Mouse (Mus musculus) stomach, adult 2 months (tissue): ENCODE results near the gene Armc6. TPM values are rescaled to one million over a fixed set of nuclear protein-coding genes. Genes with fewer than 3 reads are reported as not detected.

ENCODE experiments used
- polyA plus RNA-seq: library from polyadenylated mRNA; depleted of rRNA; stranded (reverse); fragments of >200 nt; gene quantifications from 2 replicates; pipeline ENCODE4 v1.2.3, GENCODE M21; 2012; rRNA removed

The Armc6 gene
- 11.8 and 15.5 TPM in 2 replicates for polyA plus RNA-seq

DNA sequence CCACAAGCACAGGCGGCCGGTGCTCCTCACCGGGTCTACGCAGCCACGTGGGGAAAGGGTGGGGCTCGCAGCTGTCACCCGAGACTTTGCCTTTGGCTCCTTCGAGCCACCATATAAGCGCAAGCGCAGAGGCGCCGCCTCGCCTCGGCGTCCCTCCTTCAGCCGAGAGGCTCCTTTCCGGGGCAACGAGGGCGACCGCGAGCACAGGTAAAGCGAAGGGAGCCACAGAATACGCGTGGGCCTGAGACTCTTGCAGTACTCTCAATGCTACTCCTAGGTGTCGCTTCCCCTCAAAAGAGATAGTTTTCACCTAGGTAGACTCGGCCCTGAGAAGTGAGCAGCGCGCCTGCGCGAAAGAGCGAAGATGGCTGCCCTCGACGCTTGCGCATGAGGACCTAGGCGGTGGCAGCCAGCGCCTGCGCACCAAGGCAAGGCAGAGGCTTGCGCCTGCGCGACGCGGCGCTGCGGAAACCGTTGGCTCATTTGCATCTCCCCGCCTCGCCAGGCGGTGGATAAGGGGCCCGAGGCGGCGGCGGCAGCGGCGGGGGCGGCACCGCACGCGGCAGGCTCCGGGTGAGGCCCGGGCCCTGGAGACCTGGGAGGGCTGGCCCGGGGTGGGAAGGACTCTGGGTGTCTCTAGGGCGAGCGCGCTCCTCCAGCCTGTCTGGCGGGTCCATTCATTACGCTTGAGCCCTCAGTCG, at the start of gene Armc6, which contains the start of gene Sugp2:
Gene Armc6, minus strand, starts transcription at position 387 of the 701 bp plus-strand sequence.
Gene Sugp2, plus strand, starts transcription at position 147 of the 701 bp plus-strand sequence.

DNA sequence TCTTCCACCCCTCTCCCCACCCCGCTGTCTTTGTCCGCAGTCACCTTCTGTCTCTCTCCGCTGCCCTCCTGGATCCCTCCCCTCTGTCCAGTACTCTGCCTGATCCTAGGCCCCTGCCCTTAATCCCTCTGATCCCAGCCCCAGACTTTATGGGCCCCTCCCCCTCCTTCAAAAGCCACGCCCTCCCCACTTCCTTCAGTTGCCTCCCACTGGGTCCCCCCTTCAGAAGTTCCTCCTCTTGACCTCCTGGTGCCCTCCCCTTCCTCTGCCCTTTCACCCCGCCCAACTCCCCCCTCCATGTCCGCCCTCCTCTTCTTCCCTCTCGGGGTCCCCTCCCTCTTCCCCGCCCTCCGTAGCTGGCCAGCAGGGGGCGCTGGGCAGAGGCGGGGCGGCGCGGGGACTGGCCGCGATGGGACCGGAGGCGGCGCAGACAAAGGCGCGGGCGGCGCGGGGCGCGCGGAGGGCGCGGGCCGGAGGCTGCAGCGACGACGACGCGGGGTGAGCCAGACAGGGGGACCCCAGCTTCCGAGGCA, 48.4 kb upstream of the Armc6 start, which contains the start of gene Homer3:
Gene Homer3, plus strand, starts transcription at position 225 of the 533 bp plus-strand sequence.

GRCm38 (mm10) chr8:70212112-70213055, 21.9 kb downstream of the Armc6 start, which contains the start of gene Slc25a42:
Slc25a42 (minus strand) TSS chr8:70212305.

DNA sequence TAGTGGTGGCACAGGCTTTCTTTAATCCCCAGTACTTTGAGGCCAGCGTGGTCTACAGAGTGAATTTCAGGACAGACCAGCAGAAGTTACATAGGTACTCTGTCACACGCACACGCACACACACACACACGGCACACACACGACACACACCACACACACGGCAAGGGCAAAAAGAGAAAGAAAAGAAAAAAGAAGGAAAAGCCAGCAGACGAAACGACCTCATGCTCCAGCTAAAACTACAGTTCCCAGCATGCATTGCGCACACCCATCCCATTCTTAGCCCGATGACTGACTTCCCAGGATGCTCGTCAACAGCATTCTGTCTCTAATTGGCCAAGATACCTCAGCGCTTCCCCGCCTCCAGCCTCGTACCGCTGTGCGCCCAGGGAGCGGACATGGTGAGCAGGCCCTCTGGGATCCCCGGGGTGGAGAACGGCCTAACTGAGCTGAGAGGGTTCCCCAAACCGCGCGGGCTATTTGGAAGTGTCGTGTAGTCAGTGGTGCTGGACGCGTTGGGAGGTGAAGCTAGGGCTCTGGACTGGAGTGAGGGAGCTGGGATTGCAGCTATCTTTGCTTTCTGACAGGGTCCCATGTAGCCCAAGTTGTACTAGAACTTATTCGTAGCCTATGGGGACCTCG, 62.1 kb downstream of the Armc6 start, which contains the start of gene Tmem161a:
Gene Tmem161a, plus strand, starts transcription at position 314 of the 639 bp plus-strand sequence.

Other genes with a start within 250 kb of the Armc6 start
- gene Gatad2a, start 238.1 kb downstream of the Armc6 start, polyA plus RNA-seq, result 41.2 and 45.5 TPM in 2 replicates
- 27.5 and 35.3 TPM in 2 replicates for gene Mau2, start 191.7 kb downstream of the Armc6 start, polyA plus RNA-seq
- gene Sugp1, start 191.7 kb downstream of the Armc6 start, polyA plus RNA-seq, result 2.5 and 5.6 TPM in 2 replicates
- 4.8 and 19.7 TPM in 2 replicates for gene Tm6sf2, start 161.5 kb downstream of the Armc6 start, polyA plus RNA-seq
- 0.58 and 0.99 TPM in 2 replicates for gene Hapln4, start 151.0 kb downstream of the Armc6 start, polyA plus RNA-seq
- gene Ncan, start 113.6 kb downstream of the Armc6 start, polyA plus RNA-seq, result 0.04 TPM in 1 of 2 replicates, not detected in the other
- 6.0 and 7.6 TPM in 2 replicates for gene Nr2c2ap, start 103.1 kb downstream of the Armc6 start, polyA plus RNA-seq
- gene Rfxank, start 95.3 kb downstream of the Armc6 start, polyA plus RNA-seq, result 15.6 and 18.6 TPM in 2 replicates
- gene Borcs8, start 95.0 kb downstream of the Armc6 start, polyA plus RNA-seq, result 32.5 and 46.3 TPM in 2 replicates
- 0.16 and 0.40 TPM in 2 replicates for gene Mef2b, start 94.8 kb downstream of the Armc6 start, polyA plus RNA-seq
- 96.3 and 97.2 TPM in 2 replicates for gene Tmem161a, start 62.1 kb downstream of the Armc6 start, polyA plus RNA-seq
- gene Slc25a42, start 22.2 kb downstream of the Armc6 start, polyA plus RNA-seq, result 14.0 and 18.8 TPM in 2 replicates
- 11.0 and 11.3 TPM in 2 replicates for gene Sugp2, start 240 bp downstream of the Armc6 start, polyA plus RNA-seq
- gene Homer3, start 48.4 kb upstream of the Armc6 start, polyA plus RNA-seq, result 16.3 and 20.1 TPM in 2 replicates
- gene Ddx49, start 68.0 kb upstream of the Armc6 start, polyA plus RNA-seq, result 27.2 and 35.4 TPM in 2 replicates
- 316 and 417 TPM in 2 replicates for gene Cope, start 68.1 kb upstream of the Armc6 start, polyA plus RNA-seq
- 0.60 and 0.78 TPM in 2 replicates for gene Cers1, start 81.3 kb upstream of the Armc6 start, polyA plus RNA-seq
- gene Gdf1, start 95.4 kb upstream of the Armc6 start, polyA plus RNA-seq, result 2.0 and 2.2 TPM in 2 replicates
- gene Upf1, start 118.8 kb upstream of the Armc6 start, polyA plus RNA-seq, result 19.1 and 21.6 TPM in 2 replicates
- 0.14 and 0.28 TPM in 2 replicates for gene Comp, start 139.1 kb upstream of the Armc6 start, polyA plus RNA-seq
- 9.5 and 10.2 TPM in 2 replicates for gene Crtc1, start 205.1 kb upstream of the Armc6 start, polyA plus RNA-seq
- gene Klhl26, start 242.5 kb upstream of the Armc6 start, polyA plus RNA-seq, result 20.8 and 22.8 TPM in 2 replicates